Mouse (Mus musculus): ENCODE measurements at regions not wholly inside any gene's neighbourhood (a gene's known extent, or its start where the extent isn't known, plus 50 kb on each side); places are given as distances from the start of the nearest gene placed in this dataset.
A peak's percentile ranks its signal among the peaks of the same experiment; 100 is the strongest.

GRCm38 (mm10) chr15:93091396-93091795 is 183.6 kb downstream of the Gxylt1 start:
- no peak for ATAC-seq (ENCODE audit: low FRiP score, low TSS enrichment)
- 85% methylated on average over 2 of the region's 2 CpGs for WGBS

GRCm38 (mm10) chr15:93089347-93089746 is 185.6 kb downstream of the Gxylt1 start:
- Histone ChIP-seq H3K4me3 (ENCODE audit: low read depth, low read length) (no peak overlapping the region), H3K4me2 (replicated peaks; ENCODE audit: low read depth) (no peak overlapping the region), H3K36me3 (ENCODE audit: control insufficient read depth, insufficient read depth, low read length) (no peaks in the 10 kb centered on the region), H3K4me1 (replicated peaks; ENCODE audit: control insufficient read depth, insufficient read depth) (no peaks in the 10 kb centered on the region), H3K27ac (replicated peaks) (no peak overlapping the region), H3K27me3 (ENCODE audit: control insufficient read depth, insufficient read depth, low read length) (no peaks in the 10 kb centered on the region), H3K9me3 (ENCODE audit: control insufficient read depth, low read length) (no peaks in the 10 kb centered on the region), H3K9ac (ENCODE audit: low read length) (no peak overlapping the region)
- TF ChIP-seq CTCF (IDR thresholded peaks at IDR 0.05; ENCODE audit: low read depth), result peak; percentile 73
- TF ChIP-seq EP300 (optimal IDR thresholded peaks at IDR 0.05), result no peak
- DNase-seq (ENCODE audit: low spot score) (peak; percentile 54), ATAC-seq (ENCODE audit: low FRiP score, low TSS enrichment) (no peak)
- 28% methylated on average over 13 of the region's 13 CpGs for WGBS

More at GRCm38 (mm10) chr15:93091396-93091795, 183.6 kb downstream of the Gxylt1 start:
- Histone ChIP-seq H3K4me3 (ENCODE audit: low read depth, low read length) (no peak overlapping the region), H3K4me2 (replicated peaks; ENCODE audit: low read depth) (no peak overlapping the region), H3K9me3 (ENCODE audit: control insufficient read depth, low read length) (no peaks in the 10 kb centered on the region), H3K36me3 (ENCODE audit: control insufficient read depth, insufficient read depth, low read length) (no peaks in the 10 kb centered on the region), H3K27ac (replicated peaks) (no peak overlapping the region), H3K4me1 (replicated peaks; ENCODE audit: control insufficient read depth, insufficient read depth) (no peaks in the 10 kb centered on the region), H3K27me3 (ENCODE audit: control insufficient read depth, insufficient read depth, low read length) (no peaks in the 10 kb centered on the region), H3K9ac (ENCODE audit: low read length) (no peak overlapping the region)
- TF ChIP-seq EP300 (optimal IDR thresholded peaks at IDR 0.05) (no peak), CTCF (IDR thresholded peaks at IDR 0.05; ENCODE audit: low read depth) (no peak)
- no peak for DNase-seq (ENCODE audit: low spot score)

GRCm38 (mm10) chr15:93084967-93085617 is 189.9 kb downstream of the Gxylt1 start:
- TF ChIP-seq CTCF (IDR thresholded peaks at IDR 0.05; ENCODE audit: low read depth), result no peak
- no peak for TF ChIP-seq EP300 (optimal IDR thresholded peaks at IDR 0.05)
- no peak overlapping the region for H3K4me3 ChIP-seq (ENCODE audit: low read depth, low read length)
- no peak overlapping the region for H3K4me2 ChIP-seq (replicated peaks; ENCODE audit: low read depth)
- H3K9ac ChIP-seq (ENCODE audit: low read length), result no peak overlapping the region
- ATAC-seq (ENCODE audit: low FRiP score, low TSS enrichment) (no peak), DNase-seq (ENCODE audit: low spot score) (no peak)
- no peaks in the 10 kb centered on the region for H3K36me3 ChIP-seq (ENCODE audit: control insufficient read depth, insufficient read depth, low read length)
- 61% methylated on average over 14 of the region's 14 CpGs for WGBS
- H3K4me1 ChIP-seq (replicated peaks; ENCODE audit: control insufficient read depth, insufficient read depth), result no peaks in the 10 kb centered on the region
- no peaks in the 10 kb centered on the region for H3K9me3 ChIP-seq (ENCODE audit: control insufficient read depth, low read length)
- H3K27me3 ChIP-seq (ENCODE audit: control insufficient read depth, insufficient read depth, low read length), result no peaks in the 10 kb centered on the region
- no peak overlapping the region for H3K27ac ChIP-seq (replicated peaks)

- Histone ChIP-seq H3K36me3 (ENCODE audit: control insufficient read depth, insufficient read depth, low read length) (no peaks in the 10 kb centered on the region), H3K4me3 (ENCODE audit: low read depth, low read length) (no peak overlapping the region), H3K4me1 (replicated peaks; ENCODE audit: control insufficient read depth, insufficient read depth) (no peaks in the 10 kb centered on the region), H3K9me3 (ENCODE audit: control insufficient read depth, low read length) (no peaks in the 10 kb centered on the region), H3K27me3 (ENCODE audit: control insufficient read depth, insufficient read depth, low read length) (no peaks in the 10 kb centered on the region), H3K4me2 (replicated peaks; ENCODE audit: low read depth) (no peak overlapping the region), H3K27ac (replicated peaks) (no peak overlapping the region), H3K9ac (ENCODE audit: low read length) (no peak overlapping the region)
- DNase-seq (ENCODE audit: low spot score), result no peak
- TF ChIP-seq CTCF (IDR thresholded peaks at IDR 0.05; ENCODE audit: low read depth) (no peak), EP300 (optimal IDR thresholded peaks at IDR 0.05) (no peak)
- no peak for ATAC-seq (ENCODE audit: low FRiP score, low TSS enrichment)
- 59% methylated on average over 6 of the region's 6 CpGs for WGBS
These were observed 200.9 kb downstream of the Gxylt1 start for GRCm38 (mm10) chr15:93074070-93074469.

GRCm38 (mm10) chr15:93062213-93063131 is 212.5 kb downstream of the Gxylt1 start:
- TF ChIP-seq EP300 (optimal IDR thresholded peaks at IDR 0.05) (no peak), CTCF (IDR thresholded peaks at IDR 0.05; ENCODE audit: low read depth) (no peak)
- Histone ChIP-seq H3K4me1 (replicated peaks; ENCODE audit: control insufficient read depth, insufficient read depth) (no peaks in the 10 kb centered on the region), H3K4me2 (replicated peaks; ENCODE audit: low read depth) (no peak overlapping the region), H3K9me3 (ENCODE audit: control insufficient read depth, low read length) (no peaks in the 10 kb centered on the region), H3K27ac (replicated peaks) (no peak overlapping the region), H3K27me3 (ENCODE audit: control insufficient read depth, insufficient read depth, low read length) (no peaks in the 10 kb centered on the region), H3K9ac (ENCODE audit: low read length) (no peak overlapping the region), H3K36me3 (ENCODE audit: control insufficient read depth, insufficient read depth, low read length) (no peaks in the 10 kb centered on the region), H3K4me3 (ENCODE audit: low read depth, low read length) (no peak overlapping the region)
- ATAC-seq (ENCODE audit: low FRiP score, low TSS enrichment) (no peak), DNase-seq (ENCODE audit: low spot score) (no peak)
- 46% methylated on average over 10 of the region's 10 CpGs for WGBS

- no peak for DNase-seq (ENCODE audit: low spot score)
- no peak overlapping the region for H3K4me2 ChIP-seq (replicated peaks; ENCODE audit: low read depth)
- H3K4me1 ChIP-seq (replicated peaks; ENCODE audit: control insufficient read depth, insufficient read depth), result no peaks in the 10 kb centered on the region
- no peaks in the 10 kb centered on the region for H3K27me3 ChIP-seq (ENCODE audit: control insufficient read depth, insufficient read depth, low read length)
- no peaks in the 10 kb centered on the region for H3K36me3 ChIP-seq (ENCODE audit: control insufficient read depth, insufficient read depth, low read length)
- 63% methylated on average over 3 of the region's 3 CpGs for WGBS
- TF ChIP-seq CTCF (IDR thresholded peaks at IDR 0.05; ENCODE audit: low read depth) (no peak), EP300 (optimal IDR thresholded peaks at IDR 0.05) (no peak)
- H3K9ac ChIP-seq (ENCODE audit: low read length), result no peak overlapping the region
- no peak overlapping the region for H3K27ac ChIP-seq (replicated peaks)
- H3K4me3 ChIP-seq (ENCODE audit: low read depth, low read length), result no peak overlapping the region
- H3K9me3 ChIP-seq (ENCODE audit: control insufficient read depth, low read length), result no peaks in the 10 kb centered on the region
- no peak for ATAC-seq (ENCODE audit: low FRiP score, low TSS enrichment)
These were observed 221.5 kb downstream of the Gxylt1 start for GRCm38 (mm10) chr15:93053471-93053870.
